Mouse (Mus musculus): ENCODE measurements around the gene Eef1b2.

- no peak for TF ChIP-seq CTCF (IDR thresholded peaks at IDR 0.05; ENCODE audit: low read depth)
- TF ChIP-seq EP300 (optimal IDR thresholded peaks at IDR 0.05): no peak
These were observed 4.9 kb downstream of the Eef1b2 start for GRCm38 (mm10) chr1:63181480-63181879.

All from stomach, postnatal 0 days (tissue).